Mouse (Mus musculus): ENCODE measurements around the gene Crlf1.

Crlf1 gene

GRCm38 (mm10) chr8:70468733-70469132 lies 24.2 kb upstream of the Crlf1 start:
- DNase-seq (ENCODE audit: low spot score in 2 of 2), result no peak

GRCm38 (mm10) chr8:70469295-70469916 lies 23.6 kb upstream of the Crlf1 start:
- no peak for DNase-seq (ENCODE audit: low spot score in 2 of 2)

GRCm38 (mm10) chr8:70469938-70470337 lies 23.0 kb upstream of the Crlf1 start:
- no peak for DNase-seq (ENCODE audit: low spot score in 2 of 2)

GRCm38 (mm10) chr8:70471856-70472255 lies 21.1 kb upstream of the Crlf1 start:
- no peak for DNase-seq (ENCODE audit: low spot score in 2 of 2)

GRCm38 (mm10) chr8:70476333-70477268 lies 16.4 kb upstream of the Crlf1 start, which contains the start of gene Klhl26:
TSS of gene Klhl26 (minus strand) at chr8:70476968.
- DNase-seq (ENCODE audit: low spot score in 2 of 2), result peak; percentile 72 to 84

- DNase-seq (ENCODE audit: low spot score in 2 of 2), result no peak
These were observed 15.5 kb upstream of the Crlf1 start for GRCm38 (mm10) chr8:70477269-70477982.

GRCm38 (mm10) chr8:70481908-70482307 lies 11.1 kb upstream of the Crlf1 start:
- DNase-seq (ENCODE audit: low spot score in 2 of 2), result no peak

GRCm38 (mm10) chr8:70482943-70483342 lies 10.0 kb upstream of the Crlf1 start:
- DNase-seq (ENCODE audit: low spot score in 2 of 2), result no peak

- no peak for DNase-seq (ENCODE audit: low spot score in 2 of 2)
These were observed 6.7 kb upstream of the Crlf1 start for GRCm38 (mm10) chr8:70486191-70486681.

GRCm38 (mm10) chr8:70486941-70487520 lies 5.9 kb upstream of the Crlf1 start, which contains the start of gene Tmem59l:
TSS of gene Tmem59l (minus strand) at chr8:70487358.
- DNase-seq (ENCODE audit: low spot score in 2 of 2), result no peak

GRCm38 (mm10) chr8:70487993-70488796 lies 4.8 kb upstream of the Crlf1 start:
- DNase-seq (ENCODE audit: low spot score in 2 of 2), result no peak

- no peak for DNase-seq (ENCODE audit: low spot score in 2 of 2)
These were observed 4.0 kb upstream of the Crlf1 start for GRCm38 (mm10) chr8:70488931-70489470.

GRCm38 (mm10) chr8:70489576-70489975 lies 3.4 kb upstream of the Crlf1 start:
- no peak for DNase-seq (ENCODE audit: low spot score in 2 of 2)

- DNase-seq (ENCODE audit: low spot score in 2 of 2), result no peak
These were observed 2.7 kb upstream of the Crlf1 start for GRCm38 (mm10) chr8:70490061-70490879.

GRCm38 (mm10) chr8:70490880-70491495 lies 2.0 kb upstream of the Crlf1 start:
- no peak for DNase-seq (ENCODE audit: low spot score in 2 of 2)

- no peak for DNase-seq (ENCODE audit: low spot score in 2 of 2)
These were observed 896 bp downstream of the Crlf1 start for GRCm38 (mm10) chr8:70493692-70494415.

- no peak for DNase-seq (ENCODE audit: low spot score in 2 of 2)
These were observed 1.5 kb downstream of the Crlf1 start for GRCm38 (mm10) chr8:70494416-70494945.

Measured in frontal cortex, postnatal 25 days (tissue).